Mouse (Mus musculus) heart, adult 2 months (tissue): ENCODE results near the gene Mybbp1a.

Source experiments
- CTCF ChIP-seq: fragments of 200-600 bp; IDR thresholded peaks from 2 replicates; pipeline ENCODE4 v1.8.1; 2022; ENCODE audit warnings: antibody characterized with exemption, mild to moderate bottlenecking, moderate library complexity
- POLR2A ChIP-seq: fragments of 200-500 bp; IDR thresholded peaks from 2 replicates; pipeline ENCODE4 v1.6.1; 2011; ENCODE audit warnings: mild to moderate bottlenecking, low read depth, low read length, control low read depth; ENCODE audit not compliant: insufficient read depth

DNA sequence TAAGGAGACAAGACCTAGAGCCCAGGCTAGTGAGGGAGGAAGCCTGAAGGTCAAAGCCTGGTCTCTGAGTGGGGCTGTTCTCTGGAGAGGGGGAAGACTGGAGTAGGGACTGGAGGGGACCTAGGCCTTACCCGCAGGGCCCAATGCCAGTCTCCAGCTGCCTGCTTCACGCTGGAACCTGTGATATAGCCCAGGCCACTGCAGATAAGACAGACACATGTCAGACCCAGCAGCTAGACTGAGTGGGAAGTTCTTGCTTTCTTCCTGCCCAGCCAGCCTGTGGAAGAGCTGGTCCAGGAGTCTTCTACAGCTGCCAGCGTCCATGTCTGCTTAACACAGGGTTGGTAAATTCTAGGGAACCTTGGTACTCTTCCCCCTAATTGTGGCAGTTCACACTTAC is 17.3 kb downstream of the Mybbp1a start:
- no peak for TF ChIP-seq CTCF
- TF ChIP-seq POLR2A = no peak
